Mouse (Mus musculus) left cerebral cortex, adult 9 months (tissue): ENCODE data around the gene Kel.

Experiments used
- DNase-seq, 2 experiments: peaks; one replicate each; pipeline ENCODE4 v3.0.0; 2022; ENCODE audit warnings: low spot score in 2 of 2

Gene Kel

DNA sequence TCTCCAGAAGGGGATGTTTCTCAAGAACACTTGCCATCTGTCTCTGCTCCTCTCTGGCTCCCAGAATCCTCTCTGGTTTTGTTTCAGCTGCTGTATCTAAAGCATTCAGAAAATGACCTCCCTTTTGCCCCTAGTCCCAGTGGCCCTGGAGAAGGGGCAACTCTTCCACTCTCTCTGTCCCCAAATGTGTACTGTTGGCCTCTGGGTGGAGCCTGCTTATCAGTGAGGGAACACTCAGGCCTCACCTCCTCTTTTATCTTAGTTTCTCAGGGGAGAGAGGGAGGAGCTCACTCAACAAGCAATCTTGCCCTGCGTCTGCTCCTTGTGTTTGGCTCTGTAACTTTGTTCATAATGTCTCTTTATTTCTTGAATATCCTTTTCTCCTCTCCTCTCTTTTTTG is at the start of gene Kel:
TSS of gene Kel (minus strand) at position 217 of the 400 bp plus-strand sequence.
- DNase-seq = no peak

DNA sequence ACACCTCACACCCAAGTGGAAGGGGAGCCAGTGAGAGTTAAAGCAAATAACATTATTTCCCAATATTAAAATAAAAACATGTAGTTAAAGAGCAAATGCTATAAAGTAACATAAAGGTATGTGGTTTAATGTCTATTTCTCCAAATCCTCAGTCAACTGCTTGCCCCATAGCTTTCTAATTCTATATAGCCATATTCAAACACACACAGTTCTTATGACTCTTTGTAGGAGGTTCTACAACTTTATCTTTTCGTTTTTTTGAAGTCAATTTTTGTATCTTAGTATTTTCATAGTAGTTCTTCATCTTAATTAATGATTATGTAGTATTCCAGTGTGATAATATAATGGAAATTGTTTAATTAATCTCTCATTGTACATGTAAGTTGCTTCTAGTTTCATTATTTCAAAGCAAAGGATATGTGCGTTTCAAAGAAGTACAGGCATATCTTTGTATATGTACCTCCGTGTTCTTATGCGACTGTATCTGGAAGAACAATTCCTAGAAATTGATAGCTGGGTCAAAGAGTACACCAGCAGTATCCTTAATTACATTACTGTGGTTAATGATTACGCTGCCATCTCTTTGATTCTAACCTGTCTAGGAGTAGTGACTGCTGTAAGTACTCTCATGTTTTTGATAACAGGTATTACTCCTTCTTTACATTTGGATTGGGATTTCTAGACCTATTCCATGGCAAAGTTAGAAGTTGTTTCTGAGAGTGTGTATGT is 40.7 kb upstream of the Kel start:
- no peak for DNase-seq

DNA sequence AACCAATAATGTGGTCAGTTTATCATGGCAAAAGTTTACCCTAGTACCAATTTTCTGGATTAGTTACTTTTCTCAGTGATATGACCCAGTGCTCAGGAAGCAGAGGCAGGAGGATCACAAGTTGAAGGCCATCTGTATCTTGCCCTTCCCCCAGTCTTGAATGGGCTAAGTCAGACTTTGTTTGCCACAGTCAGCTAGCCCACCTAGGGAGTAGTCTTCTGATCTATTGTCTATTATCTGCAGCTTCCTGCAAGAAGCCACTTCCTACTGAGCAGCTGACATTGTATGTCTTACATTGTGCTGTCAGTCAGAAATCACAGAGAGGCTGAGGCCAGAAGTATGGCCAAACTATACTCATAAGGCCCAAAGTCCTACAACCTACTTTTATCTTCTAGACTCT is 37.0 kb upstream of the Kel start:
- DNase-seq = no peak

DNA sequence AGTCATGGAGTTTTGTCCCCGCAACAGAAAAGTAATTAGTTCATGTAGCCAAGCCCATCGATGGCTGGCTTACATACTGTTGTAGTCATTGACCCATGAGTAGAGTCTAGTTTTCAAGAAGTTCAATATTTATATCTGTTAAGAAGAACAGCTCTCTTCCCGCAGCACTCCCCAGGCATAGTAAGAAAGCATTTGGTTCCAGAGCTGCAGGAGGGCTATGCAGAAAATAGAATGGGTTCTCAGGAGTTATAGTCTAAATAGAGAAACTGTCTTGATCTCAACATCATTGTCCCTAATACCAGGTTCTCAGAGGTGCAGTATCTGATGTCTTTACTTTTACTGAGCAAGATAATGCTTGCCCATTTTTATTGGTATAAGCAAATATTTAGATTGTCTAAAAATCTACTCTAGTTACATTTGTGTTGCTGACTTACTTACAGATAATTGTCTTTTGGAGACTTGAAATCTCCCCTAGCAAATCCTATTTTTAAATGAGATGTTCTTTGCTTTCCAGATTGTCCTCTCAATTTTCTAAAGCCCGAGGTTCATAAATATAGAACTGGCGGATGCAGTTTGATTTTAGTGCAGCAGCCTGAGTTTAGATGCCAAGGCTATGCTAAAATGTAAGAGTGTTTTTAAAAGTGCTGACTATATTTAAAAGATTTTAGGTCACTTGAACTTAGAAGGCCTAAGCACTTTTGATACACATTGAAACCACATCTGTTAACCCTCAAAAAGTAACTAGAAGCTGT is 30.8 kb upstream of the Kel start:
- DNase-seq = no peak

DNA sequence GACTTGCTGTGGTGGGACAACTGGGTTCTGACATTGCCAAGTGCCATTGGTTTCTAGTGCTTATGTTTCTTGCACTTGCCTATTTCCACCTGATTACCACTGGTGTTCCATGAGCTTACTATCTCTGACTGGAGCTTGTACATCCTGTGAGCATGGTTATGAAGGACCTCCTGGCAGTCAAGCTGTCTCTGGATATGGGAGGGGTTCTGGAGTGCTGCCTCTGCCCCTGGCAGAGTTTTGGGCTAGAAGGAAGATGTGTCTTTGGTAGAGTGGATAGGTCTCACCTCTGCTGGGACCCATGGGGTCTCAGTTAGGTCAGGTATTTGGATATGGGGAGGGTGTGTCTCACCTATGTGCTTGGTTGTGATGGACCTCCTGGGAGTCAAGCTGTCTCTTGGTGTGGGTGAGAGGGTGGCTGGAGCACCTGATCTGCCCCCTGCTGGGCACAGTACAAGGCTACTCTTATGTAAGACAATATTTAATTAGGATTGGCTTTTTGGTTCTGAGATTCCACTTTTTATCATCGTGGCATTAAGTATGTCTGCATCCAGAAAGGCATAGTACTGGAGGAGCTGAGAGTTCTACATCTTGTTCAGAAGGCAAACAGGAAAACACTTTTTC is 24.0 kb upstream of the Kel start:
- no peak for DNase-seq

DNA sequence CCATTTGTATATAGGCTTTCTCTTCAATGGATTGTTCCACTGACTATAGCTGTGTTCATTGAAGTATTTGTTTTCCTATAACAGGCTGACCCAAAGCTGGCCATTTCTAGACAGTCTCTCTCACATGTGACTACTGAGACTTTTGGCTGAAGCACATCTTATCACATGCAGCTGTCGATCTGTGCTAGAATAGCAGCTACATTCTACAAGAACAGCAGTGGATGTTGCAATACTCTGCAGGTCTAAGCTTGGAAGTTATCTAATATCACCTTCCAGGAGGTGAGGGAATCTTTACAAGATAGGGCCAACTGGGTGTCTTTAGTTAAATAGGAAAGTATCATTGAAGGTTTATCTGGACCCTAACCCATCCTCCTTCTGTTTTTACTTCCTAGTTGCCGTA is 17.3 kb upstream of the Kel start:
- DNase-seq = no peak

DNA sequence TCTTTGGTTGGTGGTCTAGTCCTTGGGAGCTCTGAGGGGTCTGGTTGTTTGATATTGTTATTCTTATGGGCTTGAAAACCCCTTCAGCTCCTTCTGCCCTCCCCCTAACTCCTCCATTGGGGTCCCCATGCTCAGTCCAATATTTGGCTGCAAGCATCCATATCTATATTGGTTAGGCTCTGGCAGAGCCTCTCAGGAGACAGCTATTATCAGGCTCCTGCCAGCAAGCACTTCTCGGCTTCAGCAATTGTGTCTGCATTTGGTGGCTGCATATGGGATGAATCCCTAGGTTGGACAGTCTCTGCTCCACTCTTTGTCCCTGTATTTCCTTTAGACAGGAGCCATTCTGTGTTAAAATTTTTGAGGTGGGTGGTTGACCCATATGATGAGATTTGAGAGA is 6.1 kb upstream of the Kel start:
- DNase-seq = no peak

DNA sequence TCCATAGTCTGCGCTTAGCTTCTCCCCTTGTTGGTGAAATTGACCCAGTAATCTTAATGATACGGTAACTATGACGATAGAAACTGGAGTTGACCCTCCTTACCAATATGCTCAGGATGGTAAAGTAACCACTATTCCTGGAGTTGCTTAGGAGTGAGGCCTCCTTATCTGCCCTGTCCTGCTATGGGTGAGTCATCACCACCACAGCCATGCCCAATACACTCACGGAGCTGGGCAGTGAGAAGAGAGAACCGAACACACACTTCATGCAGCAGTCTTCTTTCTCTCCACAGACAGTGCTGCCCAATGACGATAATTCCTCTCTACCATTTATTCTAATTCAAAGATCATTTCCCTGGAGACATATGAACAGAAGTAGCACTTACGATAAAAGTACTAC is 2.1 kb upstream of the Kel start:
- DNase-seq = no peak

DNA sequence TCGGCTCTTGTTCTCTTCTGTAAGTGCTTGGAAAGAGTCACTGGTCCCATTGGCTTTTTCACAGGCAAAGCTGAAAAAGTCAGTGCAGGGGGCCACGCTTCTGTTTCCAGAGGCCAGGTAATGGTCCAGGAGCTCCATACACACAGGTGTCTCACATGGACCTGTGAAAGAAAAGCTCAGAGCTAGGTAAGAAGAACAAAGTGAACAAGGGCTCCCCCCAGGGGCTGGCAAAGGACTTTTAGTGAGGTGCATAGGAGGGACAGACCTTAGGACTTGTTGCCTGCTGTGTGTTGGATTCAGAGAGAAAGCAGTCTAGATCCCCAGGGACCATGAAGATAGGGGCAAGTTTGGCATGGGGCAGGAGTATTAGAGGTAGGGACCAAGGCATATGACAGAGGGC is 1.2 kb downstream of the Kel start:
- no peak for DNase-seq

DNA sequence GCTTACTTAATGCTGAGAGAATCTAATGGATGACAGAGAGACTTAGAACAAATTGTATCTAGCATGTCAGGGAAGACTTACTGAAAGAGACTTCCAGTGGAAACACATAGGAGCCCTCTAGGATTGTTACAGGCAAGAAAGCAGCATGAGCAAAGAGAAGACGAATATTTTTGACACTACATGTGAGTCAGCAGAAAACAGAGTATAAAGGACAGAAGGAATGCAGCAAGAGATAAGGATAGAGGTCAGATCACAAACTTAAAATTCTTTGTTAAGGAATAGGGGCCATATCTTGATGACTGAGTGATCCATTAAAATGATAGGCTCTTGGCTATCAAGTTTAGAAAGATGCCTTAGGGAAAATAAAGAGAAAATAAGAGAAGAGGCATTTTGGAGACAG is 2.9 kb downstream of the Kel start:
- DNase-seq = no peak

DNA sequence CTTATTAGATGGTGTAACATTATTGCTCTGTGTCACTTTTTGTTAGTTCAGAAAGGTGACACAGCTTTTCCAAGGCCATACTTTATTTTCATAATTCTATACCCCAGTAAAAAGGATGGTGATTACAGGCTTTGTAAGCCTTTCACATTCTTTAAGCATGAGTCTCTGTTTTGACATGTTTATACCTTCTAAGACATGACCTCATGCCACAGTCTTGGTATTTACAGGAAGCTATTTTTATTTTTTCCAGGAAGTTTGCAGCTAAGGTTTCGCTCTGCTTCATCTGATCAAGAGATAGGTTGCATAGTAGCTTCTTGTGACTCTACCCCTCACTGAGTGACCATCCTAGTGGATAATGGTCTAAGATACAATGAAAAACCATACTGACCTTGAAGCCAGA is 9.7 kb downstream of the Kel start:
- DNase-seq = no peak

DNA sequence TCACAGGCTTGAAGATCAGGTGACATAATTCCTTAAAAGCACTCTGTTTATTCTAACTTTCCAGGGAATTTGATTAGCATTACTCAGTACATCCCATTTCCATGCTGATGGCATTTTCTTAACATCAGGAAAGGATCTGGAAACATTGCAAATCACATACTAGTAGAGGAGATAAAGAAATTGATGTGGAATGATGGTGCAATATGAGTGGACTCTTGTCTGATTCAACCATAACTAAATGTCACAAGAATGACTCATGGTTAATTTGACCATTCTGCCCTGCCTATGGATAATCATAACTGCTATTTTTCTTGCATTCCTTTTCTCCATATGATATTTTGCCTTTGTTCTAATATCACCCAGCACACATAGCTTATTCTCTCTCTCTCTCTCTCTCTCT is 11.9 kb downstream of the Kel start:
- no peak for DNase-seq

DNA sequence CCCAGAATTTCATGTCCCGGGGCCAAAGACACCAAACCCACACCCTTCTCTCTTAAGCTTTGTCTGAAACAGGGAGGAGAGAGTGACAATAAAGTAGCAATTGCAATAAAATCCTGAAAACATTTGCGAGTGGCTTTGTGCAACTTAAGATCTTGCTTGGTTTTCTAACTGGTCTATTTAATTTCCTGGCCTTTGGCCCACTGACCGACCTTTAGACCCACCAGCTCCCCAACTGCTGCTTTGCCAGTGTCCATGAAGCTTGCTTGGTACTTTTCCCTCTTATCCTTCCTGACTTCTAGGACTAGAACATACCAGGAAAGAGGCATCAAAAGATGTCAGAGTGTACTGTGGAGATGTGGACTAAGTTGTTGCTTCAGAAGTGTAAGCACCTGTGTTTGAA is 18.5 kb downstream of the Kel start:
- no peak for DNase-seq

DNA sequence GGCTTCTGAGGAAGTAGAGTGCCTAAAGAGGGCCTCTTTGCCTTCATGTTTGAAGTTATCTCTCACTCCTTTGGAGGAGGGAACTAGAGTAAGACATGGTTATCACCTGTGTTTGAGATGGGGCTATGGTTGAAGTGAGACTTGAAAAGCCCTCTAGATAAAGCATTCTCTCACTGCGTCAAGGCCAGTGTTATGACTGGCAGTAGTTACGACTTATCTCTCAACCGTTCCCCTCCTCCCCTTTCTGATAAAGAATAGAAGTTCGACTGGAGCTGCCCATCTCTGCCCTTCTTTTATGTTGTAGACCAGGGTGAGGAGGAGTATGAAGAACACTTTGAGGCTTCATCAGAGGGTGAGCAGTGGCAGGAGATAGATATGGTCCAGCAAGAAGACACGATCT is 19.2 kb downstream of the Kel start:
- DNase-seq = no peak

DNA sequence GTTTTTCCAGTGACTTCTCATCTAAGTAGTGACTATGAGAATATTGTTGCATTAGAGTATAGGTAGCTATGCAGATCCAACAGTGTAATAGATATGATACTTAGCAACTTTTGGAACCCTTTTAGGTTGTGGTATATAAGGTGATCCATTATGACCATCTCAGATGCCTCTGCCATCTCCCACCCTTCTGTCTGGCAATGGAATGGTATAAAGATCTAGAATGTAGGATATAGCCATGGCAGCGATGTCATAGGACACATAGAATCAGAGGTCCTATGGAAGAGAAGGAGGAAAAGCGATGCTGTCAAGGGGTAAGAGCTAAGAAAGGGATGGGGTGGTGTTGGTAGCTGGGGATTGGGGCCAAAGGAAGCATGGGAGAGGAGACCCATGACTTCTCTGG is 20.0 kb downstream of the Kel start, which contains the start of gene Llcfc1:
TSS of gene Llcfc1 (plus strand) at position 301 of the 400 bp plus-strand sequence.
- DNase-seq = no peak

DNA sequence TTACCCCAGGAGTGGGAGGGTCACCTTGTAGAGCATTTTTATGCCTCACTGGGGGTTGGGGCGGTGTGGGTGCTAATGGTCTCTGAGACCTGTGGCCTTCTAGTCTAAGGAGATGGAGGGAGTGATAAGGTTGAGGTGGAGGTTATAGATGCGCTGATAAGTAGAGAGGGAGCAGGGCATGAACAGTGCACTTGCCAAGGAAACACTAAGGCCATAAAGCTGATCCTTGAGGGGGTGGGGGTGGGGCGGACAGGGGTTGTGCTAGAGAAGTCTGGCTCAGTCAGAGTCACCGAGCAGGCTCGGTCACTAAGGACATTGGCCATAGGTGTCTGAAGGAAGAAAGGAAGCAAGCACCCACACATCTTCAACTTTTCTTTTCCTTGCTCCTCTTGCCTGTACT is 22.5 kb downstream of the Kel start:
- DNase-seq = no peak

DNA sequence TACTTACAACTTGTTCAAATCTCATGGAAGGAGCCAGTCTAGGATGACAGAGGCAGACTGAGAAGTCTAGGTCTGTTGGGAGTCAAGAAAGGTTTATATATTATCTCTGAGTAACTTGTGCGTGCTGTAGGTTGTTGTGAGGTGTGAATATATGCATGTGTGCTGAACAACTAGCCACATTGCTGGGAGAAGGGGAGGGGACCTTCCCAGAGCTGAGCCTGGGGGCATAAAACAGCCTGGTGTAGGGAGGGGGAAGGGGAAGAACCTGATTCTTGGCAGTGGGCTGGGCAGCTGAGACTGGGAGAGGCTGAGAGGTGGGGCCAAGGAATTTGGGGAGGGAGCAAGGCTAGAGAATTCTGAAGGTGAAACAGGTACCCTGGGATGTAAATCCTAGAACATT is 23.5 kb downstream of the Kel start, which contains the start of gene Trpv5:
TSS of gene Trpv5 (minus strand) at position 101 of the 400 bp plus-strand sequence.
- DNase-seq = no peak

DNA sequence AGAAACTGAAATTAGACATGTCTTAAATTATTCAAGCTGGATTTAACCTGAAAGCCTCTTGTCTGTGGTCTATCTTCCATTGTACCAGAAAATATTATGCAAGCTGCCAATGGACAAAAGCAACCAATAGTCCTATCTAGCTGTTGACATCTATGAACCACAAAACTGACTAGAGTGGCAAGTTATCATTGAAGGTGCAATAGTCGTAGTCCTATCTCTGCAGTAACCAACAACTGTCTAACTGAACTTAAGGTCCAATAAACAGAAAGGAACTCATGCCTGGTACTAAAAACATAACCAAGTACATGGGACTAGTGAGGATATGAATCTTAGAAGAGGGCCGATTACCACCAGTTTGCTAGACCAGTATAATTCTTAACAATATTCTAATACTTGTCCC is 27.6 kb downstream of the Kel start:
- DNase-seq = no peak

DNA sequence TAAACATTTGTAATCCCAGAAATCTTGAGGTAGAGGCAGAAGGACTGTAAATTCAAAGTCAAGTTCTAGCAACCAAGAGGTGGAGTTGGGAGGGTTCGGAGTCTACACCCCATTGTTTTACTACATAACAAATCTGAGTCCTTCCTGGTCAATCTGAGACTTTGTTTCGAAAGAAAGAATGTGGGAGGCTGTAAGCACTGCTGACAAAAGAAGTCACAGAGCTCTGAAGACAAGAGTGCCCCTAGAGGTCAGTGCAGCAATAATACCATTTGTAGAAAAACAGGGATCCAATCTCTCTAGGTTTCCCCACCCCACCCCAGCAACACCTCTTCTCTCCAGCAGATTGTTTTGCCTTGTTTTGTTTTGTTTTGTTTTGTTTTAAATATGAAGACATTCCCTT is 41.8 kb downstream of the Kel start:
- no peak for DNase-seq

DNA sequence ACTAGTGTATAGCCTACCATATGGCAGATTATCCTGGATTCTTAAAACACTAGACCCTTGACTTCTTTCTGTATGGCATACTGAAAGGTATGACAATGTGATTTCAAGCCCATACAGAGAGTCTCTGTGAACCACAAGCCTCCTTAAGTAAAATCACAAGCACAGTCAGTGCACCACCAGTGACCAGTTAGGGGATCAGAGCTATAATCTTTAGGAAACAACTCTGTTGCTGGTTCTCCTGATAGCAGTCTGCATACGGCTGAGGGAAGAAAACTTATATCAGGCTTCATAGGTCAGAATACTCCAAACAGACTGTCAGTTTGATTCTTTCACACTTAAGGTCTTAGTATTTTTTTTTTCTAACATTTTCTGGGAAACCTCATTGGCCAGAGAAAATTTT is 45.7 kb downstream of the Kel start:
- DNase-seq = no peak

DNA sequence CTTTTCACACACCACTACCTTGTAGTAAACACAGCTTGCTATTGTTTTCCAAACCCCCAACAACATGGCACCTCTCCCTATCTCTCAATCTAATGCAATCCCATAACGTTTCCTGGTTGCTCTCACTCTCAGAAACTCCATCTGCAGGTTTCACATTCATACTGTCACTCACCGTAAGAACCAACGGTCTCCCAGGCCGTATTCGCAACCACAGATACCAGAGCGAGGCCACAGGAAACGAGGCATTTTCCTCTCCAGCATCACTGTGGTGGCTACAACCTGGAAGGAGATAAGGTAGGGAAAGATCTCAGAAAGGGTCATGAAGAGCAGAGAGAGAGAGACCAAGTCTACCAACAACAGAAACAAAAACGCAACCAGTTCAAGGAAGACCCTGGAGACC is 49.5 kb downstream of the Kel start:
- no peak for DNase-seq

DNA sequence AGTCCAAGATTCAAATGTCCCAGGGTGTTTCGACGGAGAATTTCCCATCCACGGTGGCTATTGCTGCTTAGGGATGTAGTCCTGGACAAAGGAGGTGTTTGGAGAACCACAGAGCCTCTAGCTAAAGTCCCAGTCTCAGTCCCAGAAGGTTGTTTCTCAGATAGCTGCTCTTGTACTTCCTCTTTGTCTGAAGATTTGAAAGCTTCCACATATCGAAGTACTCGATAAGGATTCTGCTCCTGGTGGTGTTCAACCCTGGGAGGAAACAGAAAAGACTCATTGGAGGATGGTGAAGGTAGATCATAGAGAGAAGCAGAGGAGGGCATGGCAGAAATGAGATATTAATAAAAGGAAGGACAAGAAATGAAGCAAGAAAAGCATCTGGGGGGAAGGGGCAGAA is 51.0 kb downstream of the Kel start:
- DNase-seq = no peak

DNA sequence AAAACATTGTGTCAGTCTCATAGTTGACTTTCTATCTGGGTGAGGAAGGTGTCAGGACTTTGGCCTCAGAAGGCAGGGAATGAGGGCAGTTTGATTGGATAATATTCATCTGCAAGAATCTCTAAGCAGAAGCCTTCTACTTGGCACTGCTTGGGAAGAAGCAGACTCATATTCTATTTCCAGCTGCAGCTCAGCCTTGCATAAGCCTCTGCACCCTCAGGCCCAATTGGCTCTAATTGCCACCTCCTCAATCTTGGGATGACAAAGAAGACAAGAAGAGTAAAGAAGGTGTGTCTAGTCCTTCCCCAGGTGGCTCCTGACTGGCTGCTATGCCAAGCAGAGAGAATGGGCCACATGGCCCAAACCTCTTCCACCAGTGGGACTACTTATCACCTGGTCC is 57.5 kb downstream of the Kel start:
- no peak for DNase-seq
